Mouse (Mus musculus) hindbrain, embryonic 15.5 days (tissue): Measurements from ENCODE around the gene Zfp319. TPM values are rescaled to one million over a fixed set of nuclear protein-coding genes. Genes with fewer than 3 reads are reported as not detected.
"Not testable (repeated sequence)": the region's sequence is repeated elsewhere in the genome, so short reads cannot be mapped to it uniquely, and the experiment has no call there.

ENCODE experiments used
- ATAC-seq: fragments of 200-750 bp; cut with Nextera tagmentation; 2 replicates; pipeline ENCODE4 v1.8.0; 2017; ENCODE audit warnings: low read depth, moderate number of reproducible peaks, moderate TSS enrichment; ENCODE audit not compliant: low FRiP score
- H3K27ac ChIP-seq: fragments of 300-500 bp; sonication (generic); replicated peaks from 2 replicates; pipeline ENCODE4 v1.5.1; 2015; ENCODE audit warnings: mild to moderate bottlenecking, inconsistent platforms
- H3K27me3 ChIP-seq: fragments of 300-500 bp; sonication (generic); 2 replicates; pipeline ENCODE4 v1.6.1; 2015; ENCODE audit warnings: control low read depth, inconsistent platforms
- H3K36me3 ChIP-seq: fragments of 300-500 bp; sonication (generic); 2 replicates; pipeline ENCODE4 v1.6.1; 2015; ENCODE audit warnings: control low read depth, inconsistent platforms
- H3K4me1 ChIP-seq: fragments of 300-500 bp; sonication (generic); replicated peaks from 2 replicates; pipeline ENCODE4 v1.6.1; 2015; ENCODE audit warnings: control low read depth, inconsistent platforms
- H3K4me2 ChIP-seq: fragments of 300-500 bp; sonication (generic); 2 replicates; pipeline ENCODE4 v1.6.1; 2015; ENCODE audit warnings: moderate library complexity, mild to moderate bottlenecking, inconsistent platforms
- H3K4me3 ChIP-seq: fragments of 300-500 bp; sonication (generic); 2 replicates; pipeline ENCODE4 v1.5.1; 2015; ENCODE audit warnings: mild to moderate bottlenecking, inconsistent platforms
- H3K9ac ChIP-seq: fragments of 300-500 bp; sonication (generic); 2 replicates; pipeline ENCODE4 v1.6.1; 2015; ENCODE audit warnings: inconsistent platforms
- H3K9me3 ChIP-seq: fragments of 300-500 bp; sonication (generic); 2 replicates; pipeline ENCODE4 v1.6.1; 2016; ENCODE audit warnings: control low read depth, inconsistent platforms
- WGBS: fragments of 180-500 bp; shearing (Covaris S2); methylation state at CpG from one replicate; pipeline ENCODE4 v1.1.7; 2015; 5-methylcytosine and 5-hydroxymethylcytosine counted together
- polyA plus RNA-seq: library from polyadenylated mRNA; unstranded; fragments of >200 nt; fragmentation: Nextera tagmentation; extraction: Ambion mirVana; gene quantifications from 2 replicates; pipeline ENCODE4 v1.2.1, GENCODE M21; 2015

The Zfp319 gene
- polyA plus RNA-seq, result 15.2 and 16.5 TPM in 2 replicates

GRCm38 (mm10) chr8:95331720-95332436 lies at the start of gene Zfp319, which contains the start of gene Usb1:
Gene Zfp319, minus strand, starts transcription at chr8:95331950.
Gene Usb1, plus strand, starts transcription at chr8:95332284.
- no peaks in the 10 kb centered on the region for H3K9me3 ChIP-seq
- WGBS, result under 1% methylated on average over 77 of the region's 80 CpGs
- H3K4me3 ChIP-seq, result peak within 1 kb of the TSS; percentile 99
- peak within 1 kb of the TSS; percentile 90 for H3K27ac ChIP-seq
- peaks cover 36% of the 10 kb centered on the region for H3K4me1 ChIP-seq
- H3K36me3 ChIP-seq, result peaks cover 37% of the 10 kb centered on the region
- no peaks in the 10 kb centered on the region for H3K27me3 ChIP-seq
- H3K4me2 ChIP-seq, result peak within 1 kb of the TSS; percentile 88
- peak; percentile 94 for ATAC-seq
- peak within 1 kb of the TSS; percentile 92 for H3K9ac ChIP-seq

DNA sequence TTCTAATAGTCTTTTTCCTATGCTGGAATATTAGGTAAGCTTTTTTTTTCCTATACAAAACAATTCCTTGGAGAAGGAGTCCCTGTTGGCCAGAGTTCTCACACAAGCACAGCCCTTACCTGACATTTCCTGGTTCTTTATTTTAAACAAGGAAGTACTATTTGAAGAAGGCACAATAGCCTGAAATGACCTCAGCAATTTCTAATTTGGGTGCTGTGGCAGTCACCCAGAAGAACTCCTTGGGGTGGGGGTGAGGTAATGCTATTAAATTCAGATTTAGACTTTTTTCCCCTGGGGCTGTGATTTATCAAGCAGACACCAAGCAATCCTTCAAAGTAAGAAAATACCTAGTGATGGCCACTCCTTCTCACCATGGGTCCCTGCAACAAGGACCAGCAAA lies 49.2 kb upstream of the Zfp319 start:
- no peaks in the 10 kb centered on the region for H3K9me3 ChIP-seq
- no peak overlapping the region for H3K9ac ChIP-seq
- ATAC-seq, result no peak
- H3K4me1 ChIP-seq, result peaks cover 6% of the 10 kb centered on the region; the same call in 1 of the 2 replicates
- no peak overlapping the region for H3K27ac ChIP-seq
- H3K4me2 ChIP-seq, result no peak overlapping the region
- no peaks in the 10 kb centered on the region for H3K27me3 ChIP-seq
- no peaks in the 10 kb centered on the region for H3K36me3 ChIP-seq
- H3K4me3 ChIP-seq, result no peak overlapping the region

- not testable (repeated sequence) for H3K9ac ChIP-seq, H3K27me3 ChIP-seq, ATAC-seq, H3K4me2 ChIP-seq, H3K4me3 ChIP-seq, H3K4me1 ChIP-seq, H3K9me3 ChIP-seq, H3K27ac ChIP-seq, H3K36me3 ChIP-seq
- WGBS, result 96% methylated on average over 11 of the region's 11 CpGs
Measured at GRCm38 (mm10) chr8:95378928-95379327, 47.2 kb upstream of the Zfp319 start.

- Histone ChIP-seq H3K27me3 (no peaks in the 10 kb centered on the region), H3K9me3 (no peaks in the 10 kb centered on the region), H3K4me1 (peaks cover 6% of the 10 kb centered on the region; the same call in 1 of the 2 replicates), H3K4me2 (no peak overlapping the region), H3K27ac (no peak overlapping the region), H3K36me3 (no peaks in the 10 kb centered on the region), H3K4me3 (no peak overlapping the region), H3K9ac (no peak overlapping the region)
- WGBS, result 58% methylated on average over 7 of the region's 7 CpGs
- no peak for ATAC-seq
Measured at GRCm38 (mm10) chr8:95377863-95378291, 46.1 kb upstream of the Zfp319 start.

- Histone ChIP-seq H3K9me3 (no peaks in the 10 kb centered on the region), H3K36me3 (peaks cover 7% of the 10 kb centered on the region), H3K4me1 (peaks cover 6% of the 10 kb centered on the region; the same call in 1 of the 2 replicates), H3K4me3 (no peak overlapping the region), H3K4me2 (no peak overlapping the region), H3K9ac (no peak overlapping the region), H3K27me3 (no peaks in the 10 kb centered on the region), H3K27ac (no peak overlapping the region)
- WGBS, result 81% methylated on average over 4 of the region's 4 CpGs
- no peak for ATAC-seq
Measured at GRCm38 (mm10) chr8:95377101-95377500, 45.4 kb upstream of the Zfp319 start.

GRCm38 (mm10) chr8:95376309-95376999 lies 44.7 kb upstream of the Zfp319 start:
- H3K4me2 ChIP-seq, result no peak overlapping the region

DNA sequence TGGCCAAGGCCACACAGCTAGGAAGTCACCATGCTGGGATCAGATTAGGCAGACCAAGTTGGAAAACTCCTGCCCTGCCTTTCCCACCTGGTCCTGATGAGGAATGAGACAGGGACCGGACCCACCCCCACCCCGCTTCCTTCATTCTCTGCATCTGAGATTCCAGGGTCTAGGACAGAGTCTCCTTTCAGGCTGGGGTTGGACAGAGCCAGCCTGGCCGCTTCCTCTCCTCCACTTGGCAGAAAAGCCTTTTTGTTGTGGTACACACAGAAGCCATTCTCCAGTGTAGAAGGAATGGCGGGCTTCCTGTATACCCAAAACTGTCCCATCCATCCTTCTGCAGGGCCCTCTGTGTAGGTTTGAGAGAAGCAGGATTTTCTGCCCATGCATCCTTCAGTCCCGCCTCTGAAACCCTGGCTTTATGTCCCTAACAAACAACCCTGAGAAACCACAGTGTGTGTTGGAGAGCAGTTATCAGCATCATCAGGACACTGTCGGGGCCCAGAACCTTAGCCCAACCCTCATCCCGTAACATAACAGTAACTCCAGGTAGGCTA lies 43.7 kb upstream of the Zfp319 start:
- WGBS, result 87% methylated on average over 7 of the region's 7 CpGs
- Histone ChIP-seq H3K4me1 (peaks cover 6% of the 10 kb centered on the region; the same call in 1 of the 2 replicates), H3K36me3 (peaks cover 19% of the 10 kb centered on the region), H3K4me2 (no peak overlapping the region), H3K9ac (no peak overlapping the region), H3K27me3 (no peaks in the 10 kb centered on the region), H3K9me3 (no peaks in the 10 kb centered on the region), H3K4me3 (no peak overlapping the region), H3K27ac (0 out of 2 replicates have a peak overlapping the region, but pooled peaks have one; percentile 25)
- ATAC-seq, result 0 out of 2 replicates have a peak, but pooled peaks have one; percentile 35

More at GRCm38 (mm10) chr8:95376309-95376999, 44.7 kb upstream of the Zfp319 start:
- 85% methylated on average over 12 of the region's 12 CpGs for WGBS
- Histone ChIP-seq H3K4me3 (no peak overlapping the region), H3K36me3 (peaks cover 12% of the 10 kb centered on the region), H3K4me1 (peaks cover 6% of the 10 kb centered on the region; the same call in 1 of the 2 replicates), H3K27ac (no peak overlapping the region), H3K9me3 (no peaks in the 10 kb centered on the region), H3K9ac (no peak overlapping the region), H3K27me3 (no peaks in the 10 kb centered on the region)
- no peak for ATAC-seq

- Histone ChIP-seq H3K4me2 (no peak overlapping the region), H3K4me3 (no peak overlapping the region), H3K36me3 (peaks cover 19% of the 10 kb centered on the region), H3K9me3 (no peaks in the 10 kb centered on the region), H3K4me1 (peaks cover 6% of the 10 kb centered on the region; the same call in 1 of the 2 replicates), H3K27me3 (no peaks in the 10 kb centered on the region), H3K27ac (no peak overlapping the region), H3K9ac (no peak overlapping the region)
- WGBS, result 80% methylated on average over 3 of the region's 3 CpGs
- no peak for ATAC-seq
Measured at GRCm38 (mm10) chr8:95374429-95374828, 42.7 kb upstream of the Zfp319 start.

DNA sequence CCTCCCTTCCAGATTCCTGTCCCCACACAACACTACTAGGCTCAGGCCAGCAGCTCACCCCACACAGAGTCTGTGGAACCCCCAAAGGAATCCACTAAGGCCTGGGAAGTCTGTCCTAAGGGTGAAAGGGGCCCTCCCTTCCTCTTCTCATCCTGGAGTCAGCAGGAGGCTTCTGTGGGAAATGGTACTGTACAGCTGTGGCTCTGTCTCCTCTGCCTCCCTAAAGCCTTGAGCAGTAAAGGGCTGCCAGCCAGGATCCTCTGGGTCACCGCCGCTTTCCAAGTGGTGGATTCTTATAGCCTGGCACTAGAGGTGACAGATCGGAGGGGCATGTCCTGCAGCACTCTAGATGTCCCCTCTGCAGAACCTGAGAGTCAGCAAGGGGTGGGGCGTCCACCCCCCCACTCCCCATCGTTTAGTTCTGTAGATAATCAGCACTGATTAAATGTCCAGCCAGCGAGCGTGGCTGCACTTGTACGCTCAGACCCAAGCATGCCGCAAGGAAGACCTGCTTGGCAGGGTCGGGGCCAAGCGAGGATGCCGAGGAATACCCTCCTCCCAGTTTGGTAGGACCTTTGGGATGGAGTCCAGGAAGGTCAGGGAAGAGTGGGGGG lies 41.7 kb upstream of the Zfp319 start:
- no peak for ATAC-seq
- Histone ChIP-seq H3K36me3 (peaks cover 20% of the 10 kb centered on the region), H3K9me3 (no peaks in the 10 kb centered on the region)

DNA sequence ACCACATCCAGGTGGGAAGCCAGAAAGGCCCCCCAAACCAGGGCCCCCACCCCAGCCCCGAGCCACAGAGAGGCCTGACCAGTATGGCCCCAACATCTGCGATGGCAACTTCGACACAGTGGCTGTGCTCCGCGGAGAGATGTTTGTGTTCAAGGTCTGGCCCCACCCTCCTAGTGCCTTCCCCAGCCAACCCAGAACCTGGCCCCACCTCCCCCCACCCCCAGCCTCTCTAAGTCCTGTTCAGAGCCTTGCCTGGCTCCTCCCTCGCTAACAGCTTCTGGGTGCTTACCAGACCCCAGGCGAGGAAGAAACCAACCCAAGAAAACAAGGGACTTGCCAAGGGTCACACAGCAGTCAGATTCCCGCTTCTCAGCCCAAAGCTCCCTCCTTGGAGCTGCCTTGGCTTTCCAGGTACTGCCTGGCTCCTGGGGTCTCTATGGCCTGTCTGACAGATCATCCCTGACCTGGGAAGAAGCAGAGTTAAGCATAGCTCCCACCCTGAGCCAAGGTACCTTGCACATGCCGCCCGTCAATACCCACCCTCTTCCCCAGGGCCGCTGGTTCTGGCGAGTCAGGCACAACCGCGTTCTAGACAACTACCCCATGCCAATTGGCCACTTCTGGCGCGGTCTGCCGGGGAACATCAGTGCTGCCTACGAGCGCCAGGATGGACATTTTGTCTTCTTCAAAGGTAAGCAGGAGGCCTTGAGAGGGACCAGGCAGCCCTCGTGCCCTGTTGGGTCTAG lies 38.0 kb upstream of the Zfp319 start:
- no peaks in the 10 kb centered on the region for H3K4me1 ChIP-seq
- H3K4me2 ChIP-seq, result no peak overlapping the region
- no peak overlapping the region for H3K9ac ChIP-seq
- WGBS, result 56% methylated on average over 20 of the region's 20 CpGs
- no peaks in the 10 kb centered on the region for H3K9me3 ChIP-seq
- H3K27me3 ChIP-seq, result no peaks in the 10 kb centered on the region
- no peak overlapping the region for H3K27ac ChIP-seq
- no peak for ATAC-seq
- peaks cover 27% of the 10 kb centered on the region for H3K36me3 ChIP-seq
- no peak overlapping the region for H3K4me3 ChIP-seq

More for the DNA sequence above, 41.7 kb upstream of the Zfp319 start:
- Histone ChIP-seq H3K9ac (no peak overlapping the region), H3K27me3 (no peaks in the 10 kb centered on the region), H3K27ac (no peak overlapping the region), H3K4me3 (no peak overlapping the region), H3K4me2 (no peak overlapping the region), H3K4me1 (peaks cover 6% of the 10 kb centered on the region; the same call in 1 of the 2 replicates)
- WGBS, result 90% methylated on average over 12 of the region's 12 CpGs

DNA sequence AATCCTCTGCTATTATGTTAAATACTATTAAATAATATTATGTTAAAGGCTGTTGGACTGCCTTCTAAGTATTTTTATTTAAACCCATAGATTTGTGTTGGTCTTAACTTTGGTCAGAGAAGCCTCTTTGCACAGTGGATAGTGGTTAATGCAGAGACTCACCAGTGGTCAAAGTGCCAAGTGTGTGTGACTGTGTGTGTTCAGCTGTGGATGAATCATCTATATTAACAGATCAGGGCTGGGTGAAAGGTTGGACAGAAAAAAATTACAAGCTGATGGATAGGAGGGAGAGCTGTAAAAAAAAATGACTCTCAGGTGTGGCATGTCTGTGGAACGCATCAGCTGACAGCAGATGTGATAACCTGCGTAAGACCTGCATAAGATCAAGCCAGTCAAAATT lies 32.1 kb upstream of the Zfp319 start:
- Histone ChIP-seq H3K36me3 (peaks cover 8% of the 10 kb centered on the region; the same call in 1 of the 2 replicates), H3K27ac (no peak overlapping the region), H3K27me3 (no peaks in the 10 kb centered on the region), H3K9me3 (no peaks in the 10 kb centered on the region), H3K4me1 (peaks cover 22% of the 10 kb centered on the region), H3K4me3 (no peak overlapping the region), H3K4me2 (no peak overlapping the region), H3K9ac (no peak overlapping the region)
- WGBS, result 99% methylated on average over 2 of the region's 2 CpGs
- ATAC-seq, result no peak
